Mouse (Mus musculus) neutrophil, adult 5-6 weeks (primary cell): ENCODE results near the gene Trim52. TPM values are rescaled to one million over a fixed set of nuclear protein-coding genes. Genes with fewer than 3 reads are reported as not detected.
"Not testable (repeated sequence)": the region's sequence is repeated elsewhere in the genome, so short reads cannot be mapped to it uniquely, and the experiment has no call there.

Experiments
- ATAC-seq: fragments of 151-379, 151-347 bp; 2 replicates; pipeline ENCODE4 v1.8.0; 2017; ENCODE audit warnings: mild to moderate bottlenecking, moderate TSS enrichment; ENCODE audit not compliant: insufficient number of reproducible peaks, poor library complexity, low FRiP score, severe bottlenecking; ENCODE audit errors: extremely low read depth
- total RNA-seq: library from RNA; stranded (forward); fragments of 200-1000 nt; gene quantifications from 2 replicates; pipeline ENCODE4 v1.2.3, GENCODE M21; 2017

The Trim52 gene
- not detected in 2 replicates for total RNA-seq

DNA sequence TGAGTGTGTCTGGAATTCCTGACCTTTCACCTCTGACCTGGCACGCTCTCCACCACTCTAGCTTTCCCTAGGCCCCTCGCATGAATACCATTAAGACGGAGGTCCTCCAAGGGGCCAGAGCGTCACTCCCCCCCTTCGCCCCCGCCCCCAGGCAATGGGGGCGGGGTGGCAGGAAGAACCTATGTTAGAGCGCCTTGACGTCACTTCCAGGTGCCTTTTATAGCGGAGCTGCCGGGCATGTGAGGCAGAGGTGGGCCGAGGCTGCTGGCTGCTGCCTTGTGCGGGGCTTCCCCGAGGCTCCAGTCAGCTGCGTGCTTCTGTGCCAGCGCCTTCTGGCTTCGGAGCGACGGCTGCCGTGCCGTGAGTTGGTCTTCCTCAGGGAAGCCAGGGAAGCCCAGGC, at the start of gene Trim52:
TSS of gene Trim52 (plus strand) at position 219 of the 400 bp plus-strand sequence.
- no peak for ATAC-seq

DNA sequence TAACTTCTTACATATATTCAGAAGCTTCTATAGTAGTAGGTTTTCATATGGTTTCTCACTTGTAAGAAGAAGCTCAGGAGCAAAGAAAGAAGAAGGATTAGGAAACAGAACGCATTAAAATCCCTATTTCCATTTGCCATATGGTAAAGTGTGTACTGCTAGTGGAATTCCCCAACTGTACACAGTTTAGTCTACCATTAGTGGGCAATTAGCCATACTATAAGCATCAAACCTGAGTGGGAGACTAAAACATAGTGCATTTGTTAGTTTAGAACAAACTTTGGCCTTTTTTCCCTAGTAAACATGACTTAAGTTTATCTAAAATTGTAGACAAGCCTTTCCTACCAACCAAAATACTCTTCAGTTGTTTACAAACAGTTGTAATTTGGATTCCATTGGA, 33.4 kb upstream of the Trim52 start:
- ATAC-seq = no peak

DNA sequence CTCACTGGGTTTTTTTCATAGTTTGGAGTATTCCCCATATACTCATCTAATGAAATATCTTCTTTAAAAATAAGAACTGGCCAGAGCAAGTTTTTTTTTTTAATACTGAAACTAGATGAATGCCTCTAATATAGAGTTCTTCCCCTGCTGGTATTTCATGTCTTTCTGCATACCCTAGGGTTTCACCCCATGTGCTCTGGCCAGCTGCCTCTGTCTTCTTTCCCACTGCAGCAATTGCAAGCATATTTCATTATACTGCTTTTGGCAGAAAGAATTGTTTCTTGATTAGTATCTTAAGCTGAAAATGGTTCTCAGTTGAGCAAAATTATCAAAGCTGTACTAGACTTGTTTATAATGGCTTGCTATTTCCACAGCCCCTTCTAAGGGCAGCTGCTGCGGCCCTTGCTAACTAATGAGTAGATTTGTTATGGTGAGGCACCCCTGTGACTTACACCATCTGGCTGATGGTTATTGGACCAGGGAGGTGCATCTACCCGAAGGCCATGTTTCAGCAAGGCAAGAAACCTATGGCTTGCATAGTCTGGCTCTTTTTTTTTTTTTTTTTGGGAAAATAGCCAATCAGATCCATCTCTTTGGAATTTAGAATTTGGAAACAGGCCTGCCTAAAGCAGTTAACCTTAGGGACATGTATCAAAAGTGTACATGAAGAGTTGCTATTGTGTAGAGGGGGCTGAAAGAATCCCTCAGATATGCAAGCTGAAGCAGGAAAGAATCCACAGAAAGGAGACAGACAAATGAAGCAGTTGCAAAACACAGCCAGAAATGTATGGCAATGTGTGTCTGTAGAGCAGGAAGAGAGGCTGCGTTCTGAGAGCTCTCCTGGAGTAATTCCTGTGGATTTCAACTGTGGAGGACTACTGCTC, 30.6 kb upstream of the Trim52 start:
- no peak for ATAC-seq

DNA sequence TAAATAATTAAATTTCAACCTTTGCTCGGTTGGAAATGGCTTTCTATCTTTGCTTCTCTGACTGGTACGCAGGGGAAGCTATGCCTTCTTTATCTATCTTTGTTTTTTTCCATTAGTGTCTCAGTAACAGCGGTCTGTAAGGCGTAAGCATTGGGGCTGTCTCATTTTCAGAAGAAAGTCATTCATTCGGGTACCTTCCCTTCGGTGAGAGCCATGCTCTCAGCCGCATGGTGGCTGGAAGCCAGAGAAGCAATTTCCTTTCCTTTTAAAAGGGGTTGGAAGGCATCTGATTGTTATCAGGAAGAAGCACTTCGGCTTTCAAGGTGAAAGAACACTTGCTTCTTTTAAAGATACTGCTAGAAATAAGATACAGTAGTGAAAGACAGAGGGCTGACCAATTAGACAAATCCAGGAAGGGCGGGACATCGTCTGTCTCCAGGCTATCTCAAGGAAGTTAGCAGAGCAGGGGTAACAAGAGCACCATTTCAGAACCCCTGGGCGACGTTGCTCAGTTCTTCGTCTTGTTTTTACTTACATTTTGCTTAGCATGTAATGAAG, 17.4 kb upstream of the Trim52 start:
- ATAC-seq = no peak

DNA sequence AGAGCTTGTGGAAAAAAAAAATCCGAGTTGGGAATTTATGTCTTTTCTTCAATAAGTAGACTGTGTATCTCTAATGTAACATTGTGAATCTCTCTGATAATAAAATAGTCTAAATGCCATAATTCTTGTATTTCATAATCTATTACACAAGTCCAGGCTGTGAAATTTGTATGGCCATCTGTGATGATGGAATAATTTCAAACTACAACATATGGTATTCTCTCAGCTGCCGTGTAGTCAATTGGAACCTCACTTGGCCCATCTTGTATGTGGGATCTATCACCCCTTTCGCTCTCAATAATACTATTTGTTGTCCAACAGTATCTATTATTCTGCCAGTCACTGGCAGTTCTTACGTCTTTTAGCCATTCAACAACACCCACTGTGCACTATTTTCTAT, 9.2 kb upstream of the Trim52 start:
- no peak for ATAC-seq

DNA sequence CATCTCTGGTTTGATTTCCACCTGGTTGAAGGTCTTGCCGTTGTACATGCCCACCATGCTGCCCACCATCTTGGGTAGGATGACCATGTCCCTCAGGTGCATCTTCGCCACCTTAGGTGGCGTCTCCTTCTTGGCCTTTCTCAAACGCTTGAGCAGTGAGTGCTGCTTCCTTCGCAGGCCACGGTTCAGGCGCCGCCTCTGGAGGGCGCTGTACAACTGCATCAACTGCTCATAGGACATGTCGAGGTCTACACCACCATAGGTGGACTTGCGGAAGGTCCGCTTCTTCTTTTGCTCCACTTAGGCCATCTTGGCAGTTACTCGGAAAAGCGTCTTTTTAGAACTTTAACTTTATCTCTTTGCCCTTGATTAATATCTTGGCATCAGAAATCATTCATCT, 5.1 kb upstream of the Trim52 start:
- ATAC-seq = no peak

DNA sequence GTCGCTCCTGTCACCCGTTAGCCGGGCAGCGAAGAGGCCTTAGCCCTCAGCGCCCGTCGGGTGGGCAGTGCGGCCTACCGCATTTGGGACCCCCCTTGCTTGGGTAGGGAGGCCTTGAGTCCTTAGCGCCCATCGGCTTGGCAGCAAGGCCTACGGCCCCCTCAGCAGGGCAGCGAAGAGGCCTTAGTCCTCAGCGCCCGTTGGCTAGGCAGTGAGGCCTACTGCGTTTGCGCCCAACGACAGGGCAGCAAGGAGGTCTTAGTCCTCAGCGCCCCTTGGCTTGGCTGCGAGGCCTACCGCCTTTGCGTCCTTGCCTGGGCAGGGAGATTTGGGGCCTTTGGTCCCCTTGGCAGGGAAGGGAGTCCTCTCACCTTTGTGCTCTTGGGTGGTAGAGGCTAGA, 427 bp downstream of the Trim52 start:
- no peak for ATAC-seq

DNA sequence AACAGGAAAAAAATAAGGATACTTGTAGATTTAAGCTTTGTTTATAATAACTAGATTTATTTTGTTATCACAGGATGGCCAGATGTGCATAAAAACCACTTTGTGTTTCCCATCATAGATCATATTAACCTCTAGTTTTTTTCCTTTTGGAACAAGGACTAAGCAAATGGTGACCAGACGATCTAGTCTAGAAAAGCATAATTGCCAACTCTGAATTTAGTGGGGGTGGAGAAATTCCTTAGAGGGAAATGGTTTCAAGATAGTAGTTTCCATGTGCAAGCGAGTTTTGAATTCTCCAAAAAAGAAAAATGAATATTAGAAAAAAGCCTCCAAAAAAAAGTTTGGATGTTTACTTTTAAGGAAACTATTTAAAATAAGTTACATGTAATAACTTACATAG, 13.4 kb downstream of the Trim52 start:
- ATAC-seq = no peak

DNA sequence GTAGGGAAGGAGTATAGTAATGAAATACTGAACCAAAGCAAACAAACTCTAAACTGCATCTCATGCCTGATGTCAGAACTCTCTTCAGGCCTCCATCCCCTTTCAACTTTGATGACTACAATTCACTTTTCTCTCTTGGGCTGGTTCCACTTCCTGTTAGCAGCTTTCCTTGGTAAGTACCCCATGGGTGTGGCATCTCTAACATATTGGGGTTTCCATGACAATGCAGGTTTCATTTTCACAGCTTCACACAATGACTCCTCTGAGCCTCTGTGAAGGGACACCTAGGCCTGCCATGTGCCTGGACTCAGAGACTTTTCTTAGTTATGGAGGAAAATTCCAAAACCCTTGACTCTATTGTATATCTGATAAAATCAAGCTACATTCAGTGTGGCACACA, 30.3 kb downstream of the Trim52 start:
- no peak for ATAC-seq

DNA sequence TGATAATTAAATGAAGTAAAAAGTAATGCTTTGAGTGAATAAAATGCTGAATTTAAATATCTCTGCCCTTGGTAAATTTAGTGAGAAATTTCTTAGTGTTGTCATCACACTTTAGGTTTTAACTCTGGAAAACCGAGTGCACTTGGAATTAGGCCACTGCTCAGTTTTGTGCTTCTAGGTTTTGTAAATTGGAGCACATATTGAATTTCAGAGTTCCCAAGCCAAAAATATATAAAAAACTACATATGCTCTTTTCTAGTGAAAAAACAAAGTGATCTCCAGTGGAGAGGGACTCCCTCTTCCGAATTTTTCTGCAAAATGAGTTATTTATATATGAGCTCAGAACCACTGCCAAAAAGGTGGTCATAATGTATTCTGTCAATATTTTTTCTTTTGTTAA, 45.2 kb downstream of the Trim52 start:
- no peak for ATAC-seq

DNA sequence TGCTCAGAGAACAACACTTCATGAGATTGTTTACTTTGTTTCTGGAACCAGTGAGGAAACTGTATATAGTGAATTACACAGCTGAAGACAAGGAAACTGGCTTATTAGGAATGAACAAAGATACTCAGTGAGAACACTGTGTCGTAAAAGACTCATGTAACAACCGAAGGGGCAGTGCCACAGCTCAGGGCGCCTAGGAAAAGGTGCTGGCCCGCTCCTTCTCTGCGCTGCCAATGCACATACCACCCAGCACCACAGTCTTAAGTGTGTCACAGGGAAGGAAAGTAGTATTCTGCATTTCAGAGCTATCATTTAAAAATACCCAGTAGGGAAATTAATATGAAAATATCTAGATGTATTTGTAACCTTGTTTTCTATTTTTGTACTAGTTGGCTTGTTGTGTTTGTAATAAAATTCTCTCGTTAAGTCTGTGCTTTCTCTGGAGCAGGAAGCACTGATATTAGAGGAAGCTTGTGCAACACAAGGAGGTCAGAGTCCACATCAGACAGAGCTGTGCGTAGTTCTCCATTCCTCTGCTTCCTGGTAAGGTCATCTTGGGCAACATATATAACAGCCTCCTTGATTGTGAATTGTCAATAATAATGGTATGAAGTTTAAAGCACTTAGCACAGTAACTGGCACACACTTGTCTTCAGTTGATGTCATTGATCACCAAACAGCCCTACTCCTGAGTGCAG, 49.0 kb downstream of the Trim52 start:
- no peak for ATAC-seq

DNA sequence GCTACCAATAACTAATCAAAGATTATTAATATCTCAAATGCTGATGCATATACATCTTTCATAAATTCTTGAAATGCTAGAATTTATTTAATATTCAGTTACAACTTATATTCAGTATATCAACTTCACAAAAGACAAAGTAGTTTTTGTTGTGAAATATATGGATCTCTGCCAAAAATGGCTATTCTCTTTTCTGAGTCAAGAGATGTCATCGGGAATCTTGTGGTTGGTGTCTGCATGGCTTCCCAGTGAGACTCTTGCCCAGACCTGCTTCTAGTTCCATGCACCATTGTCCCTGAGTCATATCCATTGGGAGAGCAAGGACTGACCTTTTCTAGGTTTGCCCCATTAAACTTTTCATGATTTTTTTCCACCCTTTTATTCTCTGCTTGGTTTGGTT, 50.5 kb downstream of the Trim52 start:
- no peak for ATAC-seq

DNA sequence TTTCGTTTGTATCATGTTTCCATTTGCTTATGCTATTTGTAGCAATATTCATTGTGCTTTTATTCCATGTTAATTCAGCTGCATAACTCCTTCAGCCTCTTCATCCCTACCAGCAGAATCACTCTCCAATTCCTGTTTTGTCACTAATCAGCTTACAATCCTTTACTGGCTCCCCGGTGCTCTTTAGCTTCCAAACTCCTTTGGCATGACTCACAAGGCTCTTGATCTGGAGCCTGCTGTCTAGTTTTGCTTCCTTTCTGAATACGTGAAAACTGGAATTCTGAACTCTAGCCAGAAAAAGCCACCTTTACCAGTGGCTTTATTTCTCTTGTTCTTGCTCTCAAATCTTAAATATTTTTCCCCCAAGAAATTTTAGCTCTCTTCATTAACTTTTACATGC, 56.3 kb downstream of the Trim52 start:
- no peak for ATAC-seq

DNA sequence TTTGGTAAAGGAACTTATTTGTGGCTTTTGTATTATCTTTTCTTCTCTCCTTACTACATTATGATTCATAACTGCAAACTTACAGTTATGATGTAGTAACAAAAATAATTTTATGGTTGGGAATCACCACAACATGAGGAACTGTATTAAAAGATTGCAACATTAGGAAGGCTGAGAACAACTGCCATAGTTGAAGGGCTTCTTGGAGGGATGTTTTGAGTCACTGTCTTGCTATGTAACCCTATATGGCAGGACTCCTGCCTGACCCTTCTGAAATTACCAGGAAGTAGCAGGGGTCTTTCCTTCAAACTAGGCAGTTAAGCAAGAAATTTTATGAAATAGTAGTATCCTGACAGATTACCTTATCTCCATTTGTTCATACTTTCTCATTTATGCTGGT, 57.2 kb downstream of the Trim52 start:
- ATAC-seq = no peak

DNA sequence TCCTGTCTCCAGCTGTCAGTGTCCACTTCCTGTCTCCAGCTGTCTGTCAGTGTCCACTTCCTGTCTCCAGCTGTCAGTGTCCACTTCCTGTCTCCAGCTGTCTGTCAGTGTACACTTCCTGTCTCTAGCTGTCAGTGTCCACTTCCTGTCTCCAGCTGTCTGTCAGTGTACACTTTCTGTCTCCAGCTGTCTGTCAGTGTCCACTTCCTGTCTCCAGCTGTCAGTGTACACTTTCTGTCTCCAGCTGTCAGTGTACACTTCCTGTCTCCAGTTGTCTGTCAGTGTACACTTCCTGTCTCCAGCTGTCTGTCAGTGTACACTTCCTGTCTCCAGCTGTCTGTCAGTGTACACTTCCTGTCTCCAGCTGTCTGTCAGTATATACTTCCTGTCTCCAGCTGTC, 57.9 kb downstream of the Trim52 start:
- ATAC-seq = not testable (repeated sequence)

DNA sequence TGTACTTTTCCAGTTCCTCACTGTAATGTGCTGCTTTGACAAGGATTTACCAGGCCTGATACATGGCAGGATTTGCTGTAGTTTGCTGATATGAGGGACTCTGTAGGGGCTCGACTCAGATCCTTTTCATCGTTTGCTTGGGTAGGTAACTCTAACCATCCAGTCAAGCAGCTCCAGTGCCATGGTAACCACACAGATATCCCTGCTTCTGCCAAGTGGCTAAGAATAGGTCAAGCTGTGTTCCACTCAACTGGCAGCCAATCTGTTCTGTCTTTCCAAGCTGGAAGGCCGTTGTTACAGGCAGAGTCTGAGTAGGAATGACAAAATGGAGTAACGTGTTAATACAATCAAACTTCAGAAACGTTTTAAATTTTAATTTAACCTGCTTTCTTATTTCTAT, 70.9 kb downstream of the Trim52 start:
- no peak for ATAC-seq

DNA sequence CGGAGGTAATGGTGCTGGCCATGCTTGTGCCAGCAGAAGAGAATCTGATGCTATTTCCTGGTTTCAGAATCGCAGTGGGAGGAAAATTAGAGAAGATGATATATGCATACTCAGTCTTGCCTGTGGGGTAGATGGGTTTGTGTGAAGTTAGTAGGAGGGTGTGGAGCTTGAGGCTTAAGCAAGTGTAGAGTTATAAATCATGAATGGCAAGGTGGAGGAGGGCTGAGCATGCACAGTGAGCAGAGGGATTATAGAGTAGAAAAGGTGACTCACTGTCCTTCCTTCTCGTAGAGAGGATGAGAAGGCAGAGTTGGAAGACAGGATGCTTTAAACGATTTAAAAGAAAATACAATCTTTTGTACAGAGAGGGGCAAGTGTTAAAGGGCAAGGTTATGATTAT, 72.2 kb downstream of the Trim52 start:
- ATAC-seq = no peak

DNA sequence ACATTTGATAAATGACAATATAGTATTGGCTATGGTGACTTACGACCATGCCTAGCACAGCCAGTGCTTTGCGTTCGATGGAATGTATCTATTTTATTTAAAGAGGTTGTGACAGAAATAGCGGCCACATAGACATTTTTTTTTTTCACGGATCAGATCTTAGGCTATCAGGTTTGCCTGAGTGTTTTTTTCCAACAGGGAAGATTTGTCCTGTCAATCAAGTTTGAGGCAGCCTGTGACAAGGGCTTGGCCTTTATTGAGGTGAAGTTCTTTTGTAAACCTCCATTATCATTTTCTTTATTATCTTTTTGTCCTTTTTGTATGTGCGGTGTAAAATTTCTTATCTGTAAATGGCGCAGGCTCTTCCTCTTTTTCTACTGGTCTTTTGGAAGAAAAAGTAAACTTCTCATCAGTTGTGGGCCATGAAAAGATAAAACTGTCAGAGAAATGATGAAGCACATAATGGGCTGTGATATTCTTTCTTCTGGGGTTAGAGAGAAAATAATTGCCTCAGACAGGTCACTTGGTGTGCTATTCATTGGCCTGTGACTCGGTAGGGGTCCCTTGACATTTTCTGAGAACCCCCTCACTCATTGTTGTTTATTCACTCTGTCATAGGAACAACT, 73.2 kb downstream of the Trim52 start:
- ATAC-seq = no peak

DNA sequence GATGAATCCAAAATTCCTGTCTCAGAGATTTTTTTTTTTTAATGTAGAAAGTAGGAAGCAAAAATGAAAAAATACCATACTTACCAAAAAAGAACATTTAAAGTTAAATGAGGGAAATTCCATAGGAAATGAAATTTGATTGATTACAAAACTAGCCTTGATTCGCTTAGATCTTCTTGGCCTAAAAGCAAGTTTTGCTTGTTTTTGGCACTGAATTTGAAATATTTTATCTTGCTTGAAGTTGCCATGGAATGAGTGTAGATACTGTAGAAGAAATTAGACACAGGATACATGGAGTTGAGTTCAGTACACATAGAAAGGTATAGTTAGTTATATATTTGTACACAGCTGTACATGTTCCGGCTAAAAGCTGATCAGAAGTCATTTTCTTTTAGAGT, 73.7 kb downstream of the Trim52 start:
- no peak for ATAC-seq

DNA sequence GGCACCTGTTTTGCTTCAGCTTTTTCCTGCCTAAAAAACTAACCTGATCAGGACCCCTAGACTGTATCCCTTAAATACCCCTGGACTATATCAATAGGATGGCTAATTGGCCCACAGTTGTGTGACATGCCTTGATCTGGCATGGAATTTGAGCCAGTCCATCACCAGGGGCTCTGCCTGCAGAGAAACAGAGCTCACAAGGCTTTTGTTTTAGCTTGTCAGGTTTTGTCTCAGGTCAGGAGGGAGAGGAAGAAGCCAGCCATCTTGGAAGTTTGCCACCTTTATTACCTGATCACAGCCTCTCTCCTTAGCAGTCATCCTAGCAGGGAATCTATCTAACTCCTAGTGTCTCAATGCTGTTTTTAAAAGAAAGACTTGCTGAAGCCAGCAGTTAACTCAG, 74.6 kb downstream of the Trim52 start:
- ATAC-seq = no peak
